Mouse (Mus musculus) adipose tissue, adult 10 weeks (tissue): ENCODE results near the gene Haus7. TPM values are rescaled to one million over a fixed set of nuclear protein-coding genes. Genes with fewer than 3 reads are reported as not detected.

Source experiments
- polyA plus RNA-seq: library from polyadenylated mRNA; stranded (reverse); fragments of 350-450 nt; fragmentation: Illumina TruSeq; extraction: RNeasy Lipid Tissue Mini Kit (QIAGEN cat#74804); gene quantifications from one replicate; pipeline ENCODE4 v1.2.3, GENCODE M21; 2014; ENCODE audit warnings: low read depth, low replicate concordance

Gene Haus7
- polyA plus RNA-seq: 19.9 TPM

GRCm38 (mm10) chrX:73458877-73459392 lies at the start of gene Haus7:
Gene Haus7, minus strand, starts transcription at chrX:73459044.

DNA sequence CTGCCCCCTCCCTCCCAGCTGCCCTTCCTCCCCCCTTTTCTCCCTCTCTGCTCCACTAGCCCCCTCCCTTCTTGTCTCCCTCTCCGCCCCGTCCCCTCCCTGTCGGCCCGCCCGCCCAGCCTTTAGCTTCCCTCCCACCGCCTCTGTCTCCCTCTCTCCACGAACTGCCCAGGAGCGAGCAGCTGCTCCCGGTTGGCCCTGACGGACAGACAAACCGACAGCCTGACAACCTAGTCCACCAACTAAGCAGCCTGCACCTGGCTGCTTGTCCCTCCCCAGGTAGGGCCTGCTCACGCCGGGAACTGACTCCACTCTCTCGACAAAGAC lies 24.6 kb upstream of the Haus7 start, which contains the start of gene Bgn:
Gene Bgn (plus strand): TSS at position 119 of the 327 bp plus-strand sequence.

DNA sequence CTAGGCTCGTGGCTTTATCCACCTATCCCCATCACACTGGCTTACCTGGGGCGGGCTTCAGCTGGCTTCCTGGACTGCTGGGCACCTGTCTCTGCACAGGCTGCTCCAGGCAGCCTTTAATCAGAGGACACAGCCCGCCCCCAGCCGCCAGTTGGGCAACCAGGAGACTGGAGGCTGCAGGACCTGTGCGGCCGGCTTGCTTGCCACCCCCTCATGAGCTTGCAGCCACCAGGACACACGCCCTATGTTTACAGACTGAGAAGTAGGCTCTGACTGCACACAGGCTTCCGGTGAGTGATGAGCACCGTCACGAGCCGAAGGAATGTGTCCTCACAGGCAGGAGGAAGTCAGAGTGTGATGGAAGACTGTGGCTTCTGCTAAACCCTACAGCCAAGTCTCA lies 23.6 kb downstream of the Haus7 start, which contains the start of gene Trex2:
Gene Trex2 (minus strand): TSS at position 93 of the 400 bp plus-strand sequence.

DNA sequence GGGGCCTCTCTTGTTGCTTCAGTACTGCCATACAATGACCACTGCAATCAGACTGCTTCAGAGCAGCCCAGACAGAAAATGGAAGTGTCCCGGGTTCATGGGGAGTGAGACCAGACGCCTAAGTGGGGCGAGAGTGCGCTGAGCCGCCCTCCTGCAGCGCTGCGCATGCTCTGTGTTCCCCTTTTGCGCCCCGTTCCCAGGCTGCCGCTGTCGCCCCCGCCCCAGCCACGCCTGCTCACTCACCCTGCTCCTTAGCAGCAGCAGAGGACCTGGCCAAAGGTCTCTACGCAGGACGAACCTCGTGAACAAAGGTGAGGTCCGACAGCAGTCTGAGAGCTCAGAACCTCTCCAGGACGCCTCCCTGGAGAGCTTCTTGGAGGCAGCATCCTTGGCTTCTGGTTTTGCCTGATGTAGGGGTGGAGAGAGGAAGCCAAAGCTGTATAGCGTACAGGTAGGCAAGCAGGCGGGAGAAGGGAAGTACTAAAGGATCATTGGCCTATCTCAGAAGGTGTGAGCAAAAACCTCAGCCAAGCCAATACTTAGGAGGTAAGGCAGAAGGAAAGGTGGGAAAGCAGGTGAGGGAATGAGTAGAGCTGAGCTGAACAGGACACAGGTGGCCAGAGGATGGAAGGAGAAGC lies 47.8 kb downstream of the Haus7 start, which contains the start of gene Zfp92:
Gene Zfp92 (plus strand): TSS at position 217 of the 638 bp plus-strand sequence.

DNA sequence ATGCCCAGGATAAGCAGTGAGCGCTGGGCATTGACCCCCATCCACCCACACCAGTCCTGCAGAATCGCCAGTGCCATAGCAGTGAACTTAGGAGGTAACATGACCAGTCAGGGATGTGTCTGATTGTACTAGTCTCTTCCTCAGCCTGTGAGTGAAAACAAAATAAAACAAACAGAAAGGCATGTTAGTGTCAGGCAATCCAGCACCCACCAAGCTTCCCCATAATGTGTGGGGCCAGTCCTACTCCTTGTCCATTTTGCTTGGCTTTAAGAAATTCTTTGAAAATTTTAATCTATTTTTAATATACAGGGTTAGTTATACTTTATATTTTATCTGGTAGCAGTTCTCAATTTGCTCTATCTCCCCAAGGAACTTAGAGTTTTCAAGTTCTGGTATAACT lies 60.2 kb downstream of the Haus7 start, which contains the start of gene Gm18336:
Gene Gm18336 (minus strand): TSS at position 101 of the 400 bp plus-strand sequence.

Other genes with a start within 250 kb of the Haus7 start
- 3.8 TPM for gene Xlr4b, start 244.7 kb downstream of the Haus7 start, polyA plus RNA-seq
- 7.4 TPM for gene F8a, start 230.8 kb downstream of the Haus7 start, polyA plus RNA-seq
- gene Xlr4c, start 215.9 kb downstream of the Haus7 start, polyA plus RNA-seq: 3.9 TPM
- gene Xlr3c, start 193.7 kb downstream of the Haus7 start, polyA plus RNA-seq: 0.68 TPM
- gene Xlr5a, start 166.1 kb downstream of the Haus7 start, polyA plus RNA-seq: not detected
- not detected for gene Xlr5c, start 166.1 kb downstream of the Haus7 start, polyA plus RNA-seq
- gene Gm45015, start 122.2 kb downstream of the Haus7 start, polyA plus RNA-seq: not detected
- 18.0 TPM for gene Zfp275, start 116.4 kb downstream of the Haus7 start, polyA plus RNA-seq
- gene Gm18336, start 60.3 kb downstream of the Haus7 start, polyA plus RNA-seq: not detected
- gene Zfp92, start 47.9 kb downstream of the Haus7 start, polyA plus RNA-seq: 0.10 TPM
- gene Trex2, start 23.7 kb downstream of the Haus7 start, polyA plus RNA-seq: 2.0 TPM
- gene Bgn, start 24.6 kb upstream of the Haus7 start, polyA plus RNA-seq: 271 TPM
- gene Atp2b3, start 44.0 kb upstream of the Haus7 start, polyA plus RNA-seq: 54.7 TPM
- 0.88 TPM for gene Dusp9, start 180.4 kb upstream of the Haus7 start, polyA plus RNA-seq
- 6.6 TPM for gene Pnck, start 201.1 kb upstream of the Haus7 start, polyA plus RNA-seq
- gene Slc6a8, start 214.1 kb upstream of the Haus7 start, polyA plus RNA-seq: 23.2 TPM